Mouse (Mus musculus) brain, embryonic 14.5 days (tissue): ENCODE measurements around the gene Larp7.

Experiments used
- CTCF ChIP-seq: fragments of 200-500 bp; IDR thresholded peaks from 2 replicates; pipeline ENCODE4 v1.5.1; 2012; ENCODE audit warnings: inconsistent platforms, mild to moderate bottlenecking, moderate library complexity, borderline replicate concordance; ENCODE audit not compliant: insufficient read depth, insufficient read length; ENCODE audit errors: extremely low read depth
- POLR2A ChIP-seq: fragments of 200-500 bp; IDR thresholded peaks from 2 replicates; pipeline ENCODE4 v1.6.1; 2012; ENCODE audit warnings: mild to moderate bottlenecking, inconsistent platforms, borderline replicate concordance; ENCODE audit not compliant: poor library complexity, insufficient read depth, insufficient read length, severe bottlenecking; ENCODE audit errors: extremely low read depth

GRCm38 (mm10) chr3:127507878-127508783 is 45.0 kb downstream of the Larp7 start:
- TF ChIP-seq POLR2A = no peak
- TF ChIP-seq CTCF = no peak
